Mouse (Mus musculus): ENCODE measurements around the gene Luc7l.

Luc7l gene

DNA sequence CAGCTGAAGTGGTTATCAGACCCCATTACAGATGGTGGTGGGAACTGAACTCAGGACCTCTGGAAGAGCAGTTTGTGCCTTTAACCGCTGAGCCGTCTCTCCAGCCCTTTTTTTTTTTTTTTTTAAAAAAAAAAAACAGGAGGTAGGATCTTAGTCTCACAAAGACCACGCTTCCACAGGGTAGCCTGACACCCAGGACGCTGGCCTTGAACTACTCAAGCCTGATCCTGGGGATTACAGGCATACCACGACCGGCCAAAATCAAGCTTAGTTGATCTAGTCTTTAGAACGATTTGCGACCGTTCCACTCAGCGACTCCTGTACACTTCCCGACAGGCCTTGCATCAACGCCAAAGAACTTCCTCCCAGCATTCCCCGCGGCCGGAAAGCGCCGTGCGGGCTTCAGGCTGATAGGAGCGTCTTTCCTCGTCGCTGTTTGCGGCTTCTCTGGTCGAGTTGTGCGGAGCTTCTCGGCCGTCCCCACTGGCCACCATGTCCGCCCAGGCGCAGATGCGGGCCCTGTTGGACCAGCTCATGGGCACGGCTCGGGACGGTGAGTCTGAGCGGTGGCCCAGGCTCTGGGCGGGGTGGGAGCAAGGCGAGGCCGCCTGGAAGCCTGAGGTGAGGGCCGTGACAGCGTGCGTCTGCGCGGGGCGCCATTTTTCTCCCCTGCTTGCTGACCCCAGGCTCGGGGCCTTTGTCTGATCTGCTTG is at the start of gene Luc7l:
Gene Luc7l, plus strand, starts transcription at position 358 of the 713 bp plus-strand sequence.
- peak; percentile 93 for DNase-seq (ENCODE audit: low spot score)

DNA sequence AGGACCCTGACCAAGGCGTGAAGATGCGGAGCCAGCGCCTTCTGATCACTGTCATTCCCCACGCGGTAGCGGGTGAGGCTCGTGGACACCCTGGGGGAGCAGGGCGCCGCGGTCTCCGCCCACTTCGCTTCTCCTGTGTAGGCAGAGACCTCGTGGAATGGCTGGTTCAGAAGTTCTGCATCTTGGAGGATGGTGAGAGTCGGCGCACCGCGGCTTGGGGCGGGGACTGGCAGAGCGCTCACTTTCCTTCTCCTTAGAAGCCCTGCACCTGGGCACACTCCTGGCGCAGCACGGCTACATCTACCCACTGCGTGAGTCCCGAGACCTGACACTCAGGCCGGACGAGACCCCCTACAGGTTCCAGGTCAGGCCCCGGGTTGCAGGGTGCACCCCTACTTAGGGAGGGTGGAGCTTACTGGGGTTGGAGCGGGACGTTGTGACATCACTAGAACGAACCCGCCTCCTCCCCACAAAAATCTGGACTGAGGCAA is 49.3 kb upstream of the Luc7l start:
- DNase-seq (ENCODE audit: low spot score) = peak; percentile 39

DNA sequence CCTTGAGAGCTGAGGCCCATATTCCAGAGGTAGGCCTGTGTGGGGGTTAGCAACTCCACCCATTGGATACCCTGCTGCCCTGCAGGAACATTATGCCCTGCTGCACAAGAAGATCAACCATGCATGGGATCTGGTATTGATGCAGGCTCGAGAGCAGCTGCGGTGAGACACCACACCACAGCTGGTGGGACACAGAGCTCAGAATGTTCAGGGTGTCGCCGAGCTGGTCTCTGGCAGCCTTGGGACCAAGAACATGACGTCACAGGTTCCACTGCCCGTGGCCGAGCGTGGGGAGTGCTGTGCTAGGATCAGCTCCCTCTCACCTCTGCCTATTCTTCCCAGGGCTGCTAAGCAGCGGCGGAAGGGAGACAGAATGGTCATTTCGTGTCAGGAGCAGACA is 47.9 kb upstream of the Luc7l start:
- DNase-seq (ENCODE audit: low spot score) = no peak

DNA sequence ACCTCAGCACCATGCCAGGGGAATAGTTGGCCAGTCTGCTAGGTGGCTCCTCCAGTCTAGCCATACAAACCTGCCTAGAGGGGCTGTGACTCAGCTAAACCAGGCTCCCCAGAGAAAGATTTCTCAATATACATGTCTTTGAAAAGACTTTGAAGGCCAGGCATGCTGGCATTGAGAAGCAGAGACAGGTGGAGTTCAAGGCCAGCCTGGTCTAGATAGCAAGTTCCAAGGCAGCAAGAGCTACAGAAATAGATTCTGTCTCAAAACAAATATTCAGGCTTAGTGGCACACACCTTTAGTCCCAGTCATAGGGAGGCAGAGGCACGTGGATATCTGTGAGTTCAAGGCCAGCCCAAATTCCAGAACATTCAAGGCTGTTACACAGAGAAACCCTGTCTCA is 46.3 kb upstream of the Luc7l start:
- no peak for DNase-seq (ENCODE audit: low spot score)

DNA sequence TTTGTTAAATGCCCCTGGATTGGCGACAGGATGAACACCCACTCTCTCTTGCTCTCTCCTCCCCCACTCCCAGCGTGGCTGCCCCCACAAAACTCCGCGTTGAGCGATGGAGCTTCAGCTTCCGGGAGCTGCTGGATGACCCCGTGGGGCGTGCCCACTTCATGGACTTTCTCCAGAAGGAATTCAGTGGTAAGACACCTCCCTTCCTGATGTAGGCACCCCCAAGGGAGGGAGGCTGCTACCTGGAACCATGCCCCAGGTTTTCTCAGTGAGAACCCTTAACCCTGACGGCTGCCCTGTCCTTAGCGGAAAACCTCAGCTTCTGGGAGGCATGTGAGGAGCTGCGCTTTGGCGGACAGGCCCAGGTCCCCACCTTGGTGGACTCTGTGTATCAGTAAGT is 45.0 kb upstream of the Luc7l start, which contains the start of gene Arhgdig:
Gene Arhgdig, minus strand, starts transcription at position 101 of the 400 bp plus-strand sequence.
- DNase-seq (ENCODE audit: low spot score) = no peak

DNA sequence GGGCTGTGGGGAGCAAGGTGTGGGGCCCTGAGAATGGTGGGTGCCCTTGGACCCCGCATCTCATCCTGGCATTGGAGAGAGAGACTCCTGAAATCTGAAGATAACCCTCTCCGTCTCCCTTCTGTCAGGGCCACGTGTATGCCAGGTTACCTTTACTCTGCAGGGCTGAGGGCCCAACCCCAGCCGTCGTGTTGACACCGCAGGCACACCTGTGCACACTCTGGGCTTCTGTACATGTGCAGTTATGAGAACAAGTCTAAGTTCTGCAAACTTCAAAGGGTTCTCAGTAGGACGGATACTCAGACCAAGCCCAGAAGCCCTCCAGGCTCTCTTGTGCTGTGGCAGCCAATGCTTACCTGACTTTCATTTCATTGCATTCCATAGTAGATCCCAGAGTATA is 40.5 kb upstream of the Luc7l start:
- no peak for DNase-seq (ENCODE audit: low spot score)

DNA sequence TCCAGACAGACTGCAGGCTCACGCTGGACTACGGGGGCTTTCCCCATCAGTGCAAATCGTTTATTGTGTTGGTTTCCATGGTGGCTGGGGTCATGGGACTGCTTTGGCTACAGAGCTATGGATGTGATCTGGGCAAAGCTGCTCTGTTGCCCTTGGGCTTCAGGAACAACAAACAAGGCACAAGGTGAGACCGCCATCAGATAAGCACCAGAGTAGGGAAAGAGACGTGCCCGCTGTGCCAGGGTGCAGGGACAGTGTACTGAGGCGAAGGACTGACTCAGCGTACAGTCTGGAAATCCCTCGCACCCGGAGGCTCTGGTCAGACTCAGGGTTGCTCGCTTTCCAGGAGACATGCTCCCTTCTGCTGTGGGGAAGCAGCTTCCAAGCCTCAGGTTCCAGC is 40.0 kb upstream of the Luc7l start:
- no peak for DNase-seq (ENCODE audit: low spot score)

DNA sequence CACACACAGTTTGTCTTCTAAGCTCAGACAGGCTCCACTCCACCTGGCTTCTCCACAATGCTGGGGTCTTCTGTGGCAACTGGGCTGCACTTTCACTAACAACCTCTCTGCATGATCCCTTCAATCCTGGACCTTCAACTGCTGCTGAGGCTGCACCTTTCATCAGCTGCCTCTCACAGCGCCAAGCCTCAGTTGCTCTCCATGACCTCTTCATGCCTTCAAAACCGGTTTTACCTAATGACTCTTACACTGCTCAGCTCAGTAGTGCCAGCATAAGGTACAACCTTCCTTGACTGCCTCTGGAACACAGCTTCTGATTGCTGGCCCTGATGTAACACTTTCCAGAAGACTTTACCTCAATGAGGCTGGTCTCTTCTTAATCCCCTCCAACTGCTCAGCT is 31.2 kb upstream of the Luc7l start:
- DNase-seq (ENCODE audit: low spot score) = no peak

DNA sequence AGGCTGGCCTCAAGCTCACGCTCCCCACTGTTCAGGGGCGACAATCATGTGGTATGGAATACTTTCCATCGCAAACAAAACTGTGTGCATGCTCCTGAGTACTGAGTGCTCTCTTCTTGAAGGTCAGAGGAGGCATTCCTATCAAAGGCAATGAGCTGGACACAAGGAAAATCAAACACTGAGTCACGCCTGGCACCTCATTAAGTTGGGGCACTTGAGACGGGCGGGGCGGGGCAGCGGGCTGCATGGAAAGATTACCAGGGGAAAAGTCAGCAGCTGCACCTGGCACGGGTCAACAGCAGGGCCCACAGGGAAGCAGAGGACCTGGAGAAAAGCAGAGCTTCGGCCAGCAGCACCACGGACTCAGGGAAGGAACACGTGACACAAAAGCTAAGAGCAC is 27.5 kb upstream of the Luc7l start:
- peak; percentile 63 for DNase-seq (ENCODE audit: low spot score)

DNA sequence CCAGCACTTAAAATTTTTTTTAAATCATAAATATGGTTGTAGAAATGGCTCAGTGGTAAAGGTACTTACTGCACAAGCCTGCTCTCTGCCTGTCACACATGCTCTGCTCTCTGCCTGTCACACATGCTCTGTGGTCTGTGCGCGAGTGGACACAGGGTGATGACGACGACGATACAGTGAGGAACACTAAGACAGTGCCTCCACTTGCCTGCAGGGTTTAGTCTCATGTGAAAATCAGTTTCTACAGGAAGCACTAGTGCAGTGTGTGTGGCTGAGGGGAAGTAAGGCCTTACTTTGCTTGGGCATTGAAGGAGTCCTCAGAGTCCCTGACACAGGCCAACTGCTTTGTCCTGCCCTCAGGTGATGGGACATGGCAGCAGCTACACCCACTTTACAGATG is 22.9 kb upstream of the Luc7l start:
- DNase-seq (ENCODE audit: low spot score) = no peak

DNA sequence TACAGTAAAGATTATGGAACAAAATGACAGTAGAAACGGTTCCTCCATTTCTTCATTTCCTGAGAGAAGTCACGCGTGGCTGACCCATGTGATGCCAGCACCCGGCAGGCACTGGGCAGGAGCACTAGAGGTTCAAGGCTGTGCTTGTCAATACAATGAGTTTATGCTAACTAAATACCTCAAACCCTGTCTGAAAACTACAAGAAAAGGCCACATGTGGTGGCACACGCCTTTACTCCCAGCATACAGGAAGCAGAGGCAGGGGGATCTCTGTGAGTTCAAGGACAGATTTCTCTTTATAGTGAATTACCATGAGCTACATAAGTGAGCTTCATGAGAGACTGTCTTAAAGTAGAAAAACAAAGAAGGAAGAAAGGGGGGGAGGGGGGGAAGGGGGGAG is 21.5 kb upstream of the Luc7l start:
- no peak for DNase-seq (ENCODE audit: low spot score)

DNA sequence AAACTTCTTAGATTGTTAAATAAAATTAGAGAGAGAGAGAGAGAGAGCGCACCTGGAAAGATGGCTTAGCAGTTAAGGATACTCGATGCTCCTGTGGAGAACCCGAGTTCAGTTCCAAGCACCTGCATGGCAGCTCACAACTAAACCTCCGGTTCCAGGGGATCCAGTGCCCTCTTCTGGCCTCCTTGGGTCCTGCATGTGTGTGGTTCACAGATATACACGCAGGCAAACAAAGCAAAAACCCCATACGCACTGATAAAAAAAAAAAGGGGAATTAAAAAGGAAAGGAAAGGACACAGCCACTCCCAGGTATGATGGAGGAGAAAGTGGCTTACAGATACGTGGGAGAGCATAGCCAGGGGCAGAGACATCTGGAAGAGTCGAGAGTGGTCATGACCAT is 19.8 kb upstream of the Luc7l start:
- no peak for DNase-seq (ENCODE audit: low spot score)

DNA sequence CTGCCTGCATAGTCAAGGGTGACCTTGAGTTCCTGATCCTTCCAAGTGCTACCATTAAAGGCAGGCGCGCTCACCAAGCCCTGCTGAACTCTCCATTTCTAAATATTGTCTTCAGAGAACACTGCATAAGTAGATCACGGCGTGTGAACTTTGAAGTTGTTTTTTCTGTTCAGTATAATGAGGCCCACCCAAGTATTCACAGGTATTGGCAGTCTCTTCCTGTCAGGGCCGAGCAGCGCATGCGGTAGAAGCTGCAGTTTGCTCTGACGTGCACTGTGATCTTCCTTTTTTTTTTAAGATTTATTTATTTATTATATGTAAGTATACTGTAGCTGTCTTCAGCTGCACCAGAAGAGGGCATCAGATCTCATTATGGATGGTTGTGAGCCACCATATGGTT is 18.3 kb upstream of the Luc7l start:
- no peak for DNase-seq (ENCODE audit: low spot score)

DNA sequence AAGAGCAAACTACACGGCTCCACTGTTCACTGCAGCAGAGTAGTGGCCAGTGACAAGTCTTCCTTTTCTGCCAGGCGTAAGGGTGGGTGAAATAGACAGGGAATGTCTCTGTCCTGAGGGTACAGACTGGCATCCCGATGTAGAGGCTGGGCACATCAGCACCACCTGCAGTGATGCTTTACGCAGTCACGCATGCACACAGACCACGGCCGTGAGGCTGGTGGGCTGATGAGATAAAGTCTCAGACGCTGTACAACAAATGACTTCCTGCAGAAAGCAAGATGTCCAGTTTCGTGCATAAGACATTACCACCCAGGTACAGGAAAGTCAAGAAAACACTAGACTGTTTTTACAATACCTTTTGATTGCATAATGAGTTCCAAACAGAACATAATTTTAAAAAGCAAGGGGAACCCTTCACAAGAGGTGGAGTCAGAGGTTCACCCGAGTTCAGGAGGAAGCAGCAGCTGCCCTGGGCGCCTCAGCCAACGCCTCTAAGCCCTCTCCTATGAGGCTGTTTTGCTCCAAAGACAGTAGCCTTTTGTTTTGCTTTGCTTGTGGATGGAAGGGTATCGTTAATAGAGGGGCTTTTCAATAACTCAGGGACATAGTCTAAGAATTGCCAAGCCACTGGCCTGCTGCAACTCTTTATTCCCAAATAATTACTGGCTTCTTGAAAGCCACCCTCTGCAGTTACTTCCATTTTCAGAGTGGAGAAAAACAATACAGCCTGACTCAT is 17.4 kb upstream of the Luc7l start:
- DNase-seq (ENCODE audit: low spot score) = no peak

DNA sequence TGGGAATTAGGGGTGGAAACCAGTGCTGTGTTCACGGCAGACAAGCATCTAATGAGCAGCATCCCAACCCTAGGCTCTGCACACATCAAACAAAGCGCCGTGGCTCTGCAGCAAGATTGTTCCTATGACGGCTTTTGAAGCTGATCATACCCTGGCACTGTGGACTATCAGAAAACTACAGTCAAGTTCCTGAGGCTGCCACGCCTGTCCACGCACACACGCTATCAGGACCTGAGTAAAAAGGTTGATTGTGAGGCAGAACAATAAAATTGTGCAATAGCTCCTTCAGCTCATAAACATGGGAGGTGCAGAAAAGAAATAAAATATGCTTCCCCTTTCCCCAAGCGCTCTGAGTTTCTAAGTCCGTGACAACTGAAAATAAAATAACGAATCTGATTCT is 15.0 kb upstream of the Luc7l start:
- no peak for DNase-seq (ENCODE audit: low spot score)

DNA sequence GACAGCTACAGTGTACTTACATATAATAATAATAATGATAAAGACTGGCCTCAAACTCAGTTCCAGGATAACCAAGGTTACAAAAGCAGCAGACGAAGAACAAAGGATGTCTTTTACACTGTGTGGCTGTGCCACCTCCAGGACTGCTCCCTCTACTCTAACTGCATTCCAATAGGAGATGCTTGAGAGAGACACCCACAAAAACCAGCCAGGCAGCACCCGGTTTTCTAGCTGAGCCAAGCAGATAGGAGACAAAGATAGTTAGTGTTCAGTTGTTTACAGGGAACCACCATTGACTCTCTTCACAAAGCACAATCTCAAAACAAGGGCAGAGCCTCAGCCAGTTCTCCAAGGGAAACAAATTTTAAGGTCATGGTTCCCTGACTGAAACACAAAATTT is 13.1 kb upstream of the Luc7l start:
- DNase-seq (ENCODE audit: low spot score) = no peak

DNA sequence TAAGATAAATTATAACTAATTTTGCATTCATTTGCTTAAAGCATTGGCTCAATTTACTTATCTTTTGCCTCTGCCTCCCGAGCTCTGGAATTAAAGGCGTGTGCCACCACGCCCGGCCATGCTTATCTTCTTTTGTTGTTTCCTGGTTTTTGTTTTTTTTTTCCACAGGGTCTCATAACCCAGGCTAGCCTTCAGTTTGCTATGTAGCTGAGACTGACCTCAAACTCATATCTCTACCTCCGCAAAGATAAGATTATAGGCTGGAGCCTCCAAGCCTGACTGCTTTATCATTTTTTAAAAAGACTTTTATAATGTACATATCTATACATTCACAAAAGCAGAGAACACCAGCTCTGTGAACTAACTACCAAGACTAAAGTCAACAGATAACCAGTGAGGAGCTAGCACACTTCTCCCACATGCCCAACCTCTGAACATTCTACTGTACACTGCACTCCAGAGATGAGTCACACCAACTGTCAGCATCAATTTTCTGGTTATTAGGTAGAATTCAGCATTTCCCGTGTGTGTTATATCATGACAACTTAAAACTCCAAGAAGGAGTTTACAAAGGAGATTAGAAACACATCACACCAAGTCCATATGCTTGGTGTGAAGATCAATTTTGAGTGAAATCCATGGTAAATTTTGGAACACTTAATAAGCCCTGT is 12.4 kb upstream of the Luc7l start:
- no peak for DNase-seq (ENCODE audit: low spot score)

DNA sequence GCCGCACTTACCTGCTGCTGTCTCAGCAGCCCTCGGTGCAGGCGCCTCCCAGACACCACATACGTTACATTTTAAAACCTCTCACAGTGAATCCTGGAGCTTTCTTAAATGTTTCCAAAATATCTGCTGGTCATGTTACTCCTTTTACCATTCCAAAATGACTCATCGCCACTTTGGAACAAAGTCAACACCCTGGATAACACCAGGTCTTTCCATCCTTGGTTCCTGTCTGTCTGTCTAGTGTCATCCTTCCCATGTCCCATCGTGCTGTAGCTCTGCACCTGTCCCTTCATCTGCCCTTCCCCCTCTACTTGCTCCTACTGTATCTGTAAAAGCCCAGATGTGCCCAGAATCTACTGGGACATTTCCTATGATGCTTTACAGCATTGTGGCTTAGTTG is 11.7 kb upstream of the Luc7l start:
- DNase-seq (ENCODE audit: low spot score) = no peak

DNA sequence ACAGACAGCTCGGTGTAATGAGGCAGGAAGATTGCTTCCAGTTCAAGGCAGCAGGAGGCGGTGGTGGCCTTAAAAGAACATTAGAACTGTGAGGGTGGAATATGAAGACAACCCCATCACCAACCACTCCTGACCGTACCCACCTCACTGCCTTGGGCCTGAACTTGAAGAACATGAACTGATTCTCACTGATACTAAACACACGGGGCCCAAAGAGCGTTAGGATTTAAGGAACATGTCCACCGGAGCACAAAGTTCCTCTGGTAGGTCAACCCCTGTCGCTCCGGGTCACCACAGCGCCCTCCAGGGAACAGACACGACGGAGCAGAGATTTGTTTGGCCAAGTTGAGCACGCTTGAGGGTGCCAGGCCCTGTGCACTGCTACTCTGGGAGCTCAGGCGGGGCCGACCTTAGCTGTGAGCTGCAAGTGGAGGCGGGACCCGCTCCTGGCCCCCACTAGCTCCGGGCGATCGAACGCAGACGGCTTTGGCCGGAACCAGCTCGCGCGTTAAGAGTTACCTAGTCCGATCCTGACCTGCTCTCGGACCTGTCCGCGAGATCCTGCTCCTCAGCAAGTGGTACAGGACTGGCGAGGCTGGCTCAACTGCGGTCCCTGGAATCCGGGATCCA is 9.1 kb upstream of the Luc7l start:
- peak; percentile 77 for DNase-seq (ENCODE audit: low spot score)

DNA sequence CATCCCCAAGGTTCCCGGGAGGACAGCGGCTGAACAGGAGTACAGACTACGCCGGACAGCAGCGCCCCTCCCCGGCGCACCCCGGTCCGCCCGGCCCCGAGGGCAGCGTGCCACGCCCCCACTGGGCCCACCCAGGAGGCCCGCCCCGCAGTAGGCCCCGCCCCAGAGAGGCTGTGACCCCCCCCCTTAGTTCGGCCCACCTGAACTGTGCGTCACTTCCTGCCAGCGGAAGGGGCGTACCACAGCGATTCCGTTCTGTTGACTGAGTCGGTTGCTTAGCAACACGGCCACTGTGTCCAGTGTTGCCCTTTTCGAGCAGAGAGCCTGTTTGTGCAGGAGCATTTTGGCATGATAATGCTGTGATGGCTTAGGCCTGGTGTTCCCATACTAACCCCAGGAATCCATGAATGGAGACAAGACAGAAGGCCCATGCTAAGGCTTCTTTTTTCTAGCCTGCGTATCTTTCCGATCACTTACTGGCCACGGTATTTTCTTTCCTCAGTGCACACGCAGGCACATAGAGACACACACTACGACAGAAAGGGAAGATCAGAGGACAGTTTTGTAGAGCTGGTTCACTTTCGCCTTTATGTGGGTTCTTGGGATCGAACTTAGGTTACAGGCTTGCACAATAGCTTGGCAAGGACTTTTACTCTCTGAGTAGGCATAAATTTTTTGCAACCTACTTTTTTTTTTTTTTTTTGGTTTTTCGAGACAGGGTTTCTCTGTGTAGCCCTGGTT is 8.4 kb upstream of the Luc7l start, which contains the start of gene Fam234a:
Gene Fam234a, minus strand, starts transcription at position 142 of the 741 bp plus-strand sequence.
- DNase-seq (ENCODE audit: low spot score) = peak; percentile 95

DNA sequence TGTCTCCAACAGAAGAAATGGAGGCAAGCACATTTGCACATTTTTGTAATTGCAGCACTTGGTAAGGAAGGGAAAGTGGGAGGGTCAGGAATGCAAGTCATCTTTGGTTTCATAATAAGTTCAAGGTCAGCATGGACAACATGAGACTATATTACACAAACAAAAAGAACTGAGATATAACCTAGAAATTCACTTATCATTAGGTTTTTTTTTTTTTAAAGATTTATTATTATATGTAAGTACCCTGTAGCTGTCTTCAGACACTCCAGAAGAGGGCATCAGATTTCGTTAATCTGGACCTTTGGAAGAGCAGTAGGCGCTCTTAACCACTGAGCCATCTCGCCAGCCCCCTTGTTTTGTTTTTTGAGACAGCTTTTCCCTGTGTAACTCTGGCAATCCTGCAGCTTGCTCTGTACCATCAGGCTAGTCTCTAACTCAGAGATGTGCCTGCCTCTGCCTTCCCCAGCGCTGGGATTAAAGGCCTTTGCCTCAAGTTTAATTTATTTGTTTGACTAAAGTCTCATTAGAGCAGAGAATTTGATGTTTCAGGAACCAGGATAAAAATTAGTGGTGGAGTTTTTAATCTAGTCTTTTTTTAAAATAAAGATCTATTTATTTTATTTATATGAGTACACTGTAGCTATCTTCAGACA is 684 bp upstream of the Luc7l start:
- no peak for DNase-seq (ENCODE audit: low spot score)
